Mouse (Mus musculus) forebrain, embryonic 14.5 days (tissue): Measurements from ENCODE around the gene Gm49486. TPM values are rescaled to one million over a fixed set of nuclear protein-coding genes. Genes with fewer than 3 reads are reported as not detected.
A peak's percentile ranks its signal among the peaks of the same experiment; 100 is the strongest.

Experiments used
- ATAC-seq: fragments of 200-750 bp; cut with Nextera tagmentation; 2 replicates; pipeline ENCODE4 v1.8.0; 2017; ENCODE audit warnings: mild to moderate bottlenecking, moderate library complexity
- DNase-seq: peaks from one replicate; pipeline ENCODE4 v3.0.0-alpha.2; 2015; ENCODE audit warnings: low spot score
- H3K27ac ChIP-seq: fragments of 300-500 bp; sonication (generic); 2 replicates; pipeline ENCODE4 v1.5.1; 2014; ENCODE audit warnings: low read depth, mild to moderate bottlenecking, control low read depth, low read length, moderate library complexity
- H3K27me3 ChIP-seq: fragments of 300-500 bp; sonication (generic); replicated peaks from 2 replicates; pipeline ENCODE4 v1.6.1; 2014; ENCODE audit warnings: low read length, control low read depth, mixed read lengths; ENCODE audit not compliant: control insufficient read depth, insufficient read depth
- H3K36me3 ChIP-seq: fragments of 300-500 bp; sonication (generic); 2 replicates; pipeline ENCODE4 v1.6.1; 2014; ENCODE audit warnings: low read length, control low read depth; ENCODE audit not compliant: control insufficient read depth, insufficient read depth
- H3K4me1 ChIP-seq: fragments of 300-500 bp; sonication (generic); 2 replicates; pipeline ENCODE4 v1.6.1; 2014; ENCODE audit warnings: antibody characterized with exemption, low read length, control low read depth; ENCODE audit not compliant: control insufficient read depth, insufficient read depth
- H3K4me2 ChIP-seq: fragments of 300-500 bp; sonication (generic); 2 replicates; pipeline ENCODE4 v1.6.1; 2014; ENCODE audit warnings: mild to moderate bottlenecking, control low read depth, low read length
- H3K4me3 ChIP-seq: fragments of 300-500 bp; sonication (generic); 2 replicates; pipeline ENCODE4 v1.5.1; 2014; ENCODE audit warnings: low read depth, low read length, control low read depth
- H3K9ac ChIP-seq: fragments of 300-500 bp; sonication (generic); 2 replicates; pipeline ENCODE4 v1.6.1; 2014; ENCODE audit warnings: mild to moderate bottlenecking, low read length, control low read depth, moderate library complexity
- H3K9me3 ChIP-seq: fragments of 300-500 bp; sonication (generic); replicated peaks from 2 replicates; pipeline ENCODE4 v1.6.1; 2016; ENCODE audit warnings: low read length, control low read depth, mixed read lengths; ENCODE audit not compliant: control insufficient read depth
- WGBS: fragments of 180-500 bp; shearing (Covaris S2); extraction: QIAGEN DNeasy Blood & Tissue Kit; methylation state at CpG from one replicate; pipeline ENCODE4 v1.1.7; 2014; 5-methylcytosine and 5-hydroxymethylcytosine counted together
- polyA plus RNA-seq: library from polyadenylated mRNA; unstranded; fragments of >200 nt; fragmentation: Nextera tagmentation; extraction: Ambion mirVana; gene quantifications from 2 replicates; pipeline ENCODE4 v1.2.1, GENCODE M21; 2014

Gene Gm49486
- polyA plus RNA-seq, 1 experiment from 2014 or later = 0.98 TPM

DNA sequence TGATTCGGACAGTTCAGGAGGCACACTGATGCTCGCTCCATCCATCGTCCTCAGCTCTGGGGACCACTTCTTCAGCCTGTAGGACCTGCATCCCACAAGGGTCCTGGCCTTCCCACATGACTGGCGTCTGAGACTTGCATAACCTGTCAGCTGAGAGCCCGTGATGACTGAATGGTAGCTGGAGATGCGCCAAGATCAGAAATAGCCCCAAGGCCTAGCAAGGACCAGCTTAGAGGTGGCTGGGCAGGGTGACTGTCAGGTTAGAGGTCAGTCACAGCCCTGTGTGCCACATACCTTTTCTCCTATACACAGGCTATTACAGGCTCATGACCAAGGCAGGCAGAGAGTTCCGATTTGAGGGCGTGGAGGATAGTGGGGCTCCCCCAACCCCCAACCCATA lies 33.7 kb upstream of the Gm49486 start:
- 86% methylated on average over 8 of the region's 8 CpGs for WGBS

GRCm38 (mm10) chr15:79199390-79199976 lies 29.7 kb upstream of the Gm49486 start:
- peaks cover 15% of the 10 kb centered on the region for H3K4me1 ChIP-seq
- no peak overlapping the region for H3K4me3 ChIP-seq
- no peaks in the 10 kb centered on the region for H3K9me3 ChIP-seq
- no peak overlapping the region for H3K4me2 ChIP-seq
- ATAC-seq (no peak), DNase-seq (no peak)
- H3K36me3 ChIP-seq = no peaks in the 10 kb centered on the region
- no peak overlapping the region for H3K27ac ChIP-seq
- no peaks in the 10 kb centered on the region for H3K27me3 ChIP-seq
- no peak overlapping the region for H3K9ac ChIP-seq
- 94% methylated on average over 12 of the region's 12 CpGs for WGBS

More for the DNA sequence above, 33.7 kb upstream of the Gm49486 start:
- Histone ChIP-seq H3K36me3 (no peaks in the 10 kb centered on the region), H3K27me3 (no peaks in the 10 kb centered on the region), H3K9ac (no peak overlapping the region), H3K4me1 (peaks cover 23% of the 10 kb centered on the region), H3K4me3 (no peak overlapping the region), H3K27ac (no peak overlapping the region), H3K4me2 (no peak overlapping the region), H3K9me3 (no peaks in the 10 kb centered on the region)
- DNase-seq (no peak), ATAC-seq (no peak)

DNA sequence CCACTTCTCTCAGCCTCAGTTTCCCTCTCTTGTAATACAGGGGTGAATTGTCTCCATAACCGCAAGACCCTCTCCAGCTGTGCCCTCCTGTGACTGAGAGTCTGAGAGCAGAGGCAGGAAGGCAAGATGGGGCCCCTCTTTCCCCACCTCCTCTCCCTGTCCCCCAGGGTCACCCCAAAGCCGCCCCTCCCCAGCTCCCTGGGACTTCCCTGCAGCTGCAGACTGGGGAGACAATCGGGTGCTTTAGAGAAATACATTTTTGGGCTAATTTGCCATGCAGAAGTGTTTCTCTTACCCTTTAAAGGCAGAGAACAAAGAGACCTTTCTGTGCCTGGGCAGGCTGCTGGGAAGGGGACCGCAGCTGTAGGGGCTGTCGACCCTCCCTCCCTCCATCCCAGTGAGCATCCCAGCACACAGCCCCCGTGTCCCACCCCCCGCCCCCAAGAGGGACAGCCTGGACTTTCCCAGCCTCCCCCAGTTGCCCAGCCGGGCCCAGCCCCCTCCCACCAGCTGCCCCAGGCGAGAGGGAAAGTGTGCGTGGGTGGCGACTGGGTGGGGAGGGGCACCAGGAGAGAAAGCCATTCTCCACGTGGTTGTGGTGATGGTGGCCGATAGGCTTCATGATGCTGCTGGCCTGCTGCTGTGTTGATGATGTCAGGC lies 27.6 kb upstream of the Gm49486 start:
- ATAC-seq = peak; percentile 87
- H3K9me3 ChIP-seq = no peaks in the 10 kb centered on the region
- peak overlapping the region; percentile 28 for H3K4me2 ChIP-seq
- WGBS = 10% methylated on average over 13 of the region's 13 CpGs
- peaks cover 12% of the 10 kb centered on the region for H3K4me1 ChIP-seq
- H3K36me3 ChIP-seq = no peaks in the 10 kb centered on the region
- no peak overlapping the region for H3K4me3 ChIP-seq
- peak overlapping the region; percentile 26; the same call in 1 of the 2 replicates for H3K9ac ChIP-seq
- H3K27ac ChIP-seq = peak overlapping the region; percentile 69; the same call in 1 of the 2 replicates
- H3K27me3 ChIP-seq = no peaks in the 10 kb centered on the region
- peak; percentile 60 for DNase-seq

GRCm38 (mm10) chr15:79202575-79202974 lies 26.6 kb upstream of the Gm49486 start:
- Histone ChIP-seq H3K4me2 (0 out of 2 replicates have a peak overlapping the region, but pooled peaks have one; percentile 7), H3K4me3 (no peak overlapping the region), H3K4me1 (peaks cover 12% of the 10 kb centered on the region), H3K9ac (no peak overlapping the region), H3K27ac (peak overlapping the region; percentile 70; the same call in 1 of the 2 replicates), H3K36me3 (no peaks in the 10 kb centered on the region), H3K27me3 (no peaks in the 10 kb centered on the region), H3K9me3 (no peaks in the 10 kb centered on the region)
- WGBS = 51% methylated on average over 10 of the region's 10 CpGs
- DNase-seq (peak; percentile 28), ATAC-seq (peak; percentile 33)

DNA sequence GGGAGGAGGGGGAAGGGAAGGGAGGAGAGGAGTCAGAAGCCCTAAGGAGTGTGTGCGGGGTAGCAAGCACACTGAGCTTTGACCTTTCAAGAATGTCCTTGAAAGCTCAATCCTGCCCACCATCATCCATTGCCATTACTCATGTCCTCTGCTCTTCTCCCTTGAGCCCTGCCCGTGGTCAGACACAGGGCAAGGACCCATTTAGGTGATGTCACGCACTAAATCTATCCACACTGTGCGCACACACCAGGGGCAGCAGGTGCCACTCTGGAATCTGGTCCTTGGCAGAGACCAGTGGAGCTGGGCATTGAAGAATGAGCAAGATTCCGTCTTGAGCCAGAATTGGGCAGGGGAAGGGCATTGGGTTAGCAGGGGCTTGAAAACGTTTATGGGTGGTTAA lies 21.0 kb upstream of the Gm49486 start:
- Histone ChIP-seq H3K9me3 (no peaks in the 10 kb centered on the region), H3K27me3 (no peaks in the 10 kb centered on the region), H3K9ac (no peak overlapping the region), H3K4me2 (no peak overlapping the region), H3K27ac (no peak overlapping the region), H3K4me3 (no peak overlapping the region), H3K4me1 (no peaks in the 10 kb centered on the region), H3K36me3 (no peaks in the 10 kb centered on the region)
- ATAC-seq (no peak), DNase-seq (no peak)
- 81% methylated on average over 6 of the region's 6 CpGs for WGBS

DNA sequence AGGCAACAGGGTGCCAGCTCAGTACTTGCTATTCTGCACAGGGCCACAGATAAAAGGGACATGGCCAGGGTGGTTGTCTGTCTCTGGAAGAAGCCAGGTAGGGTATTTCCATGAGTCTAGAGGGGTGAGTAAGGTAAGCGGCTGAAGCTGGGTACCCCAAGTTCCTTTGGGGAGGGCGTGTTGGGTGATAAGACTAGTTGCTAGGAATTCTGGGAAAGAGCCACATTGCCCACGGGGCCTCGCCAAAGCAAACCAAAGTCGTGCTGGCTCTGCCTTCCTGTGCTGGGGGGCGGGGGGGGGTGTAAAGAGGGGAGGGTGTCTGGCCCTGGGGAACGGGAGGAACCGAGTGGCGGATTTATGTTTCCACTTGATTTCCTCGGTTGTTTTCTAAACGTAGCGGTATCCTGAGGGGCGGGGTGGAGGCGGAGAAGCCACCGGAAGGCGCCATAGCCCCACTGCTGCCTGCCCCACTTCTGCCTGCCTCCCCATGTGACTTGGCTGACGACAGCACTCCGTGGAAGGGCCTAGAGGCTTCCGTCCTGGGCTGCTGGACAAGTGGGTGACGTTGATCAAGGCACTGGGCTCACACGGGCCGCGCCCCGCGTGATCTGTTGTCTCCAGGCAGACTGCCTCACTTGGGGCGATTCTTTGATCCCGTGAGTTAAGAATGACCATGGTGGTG lies 20.3 kb upstream of the Gm49486 start:
- Histone ChIP-seq H3K36me3 (no peaks in the 10 kb centered on the region), H3K4me3 (no peak overlapping the region), H3K27ac (no peak overlapping the region), H3K9ac (no peak overlapping the region), H3K27me3 (no peaks in the 10 kb centered on the region), H3K4me1 (no peaks in the 10 kb centered on the region), H3K4me2 (no peak overlapping the region), H3K9me3 (no peaks in the 10 kb centered on the region)
- no peak for ATAC-seq
- DNase-seq = no peak
- WGBS = 80% methylated on average over 26 of the region's 27 CpGs

- no peak for DNase-seq
- no peak for ATAC-seq
These were observed 18.8 kb upstream of the Gm49486 start for GRCm38 (mm10) chr15:79210357-79210756.

GRCm38 (mm10) chr15:79212750-79213446 lies 16.3 kb upstream of the Gm49486 start:
- H3K36me3 ChIP-seq = no peaks in the 10 kb centered on the region
- ATAC-seq = no peak
- no peaks in the 10 kb centered on the region for H3K9me3 ChIP-seq
- no peaks in the 10 kb centered on the region for H3K4me1 ChIP-seq
- H3K9ac ChIP-seq = no peak overlapping the region
- H3K27ac ChIP-seq = no peak overlapping the region
- no peak overlapping the region for H3K4me2 ChIP-seq
- 81% methylated on average over 26 of the region's 26 CpGs for WGBS
- H3K4me3 ChIP-seq = no peak overlapping the region
- DNase-seq = no peak
- no peaks in the 10 kb centered on the region for H3K27me3 ChIP-seq

More at GRCm38 (mm10) chr15:79210357-79210756, 18.8 kb upstream of the Gm49486 start:
- no peak overlapping the region for H3K4me3 ChIP-seq
- no peaks in the 10 kb centered on the region for H3K36me3 ChIP-seq
- 75% methylated on average over 2 of the region's 2 CpGs for WGBS
- no peak overlapping the region for H3K4me2 ChIP-seq
- H3K9me3 ChIP-seq = no peaks in the 10 kb centered on the region
- no peak overlapping the region for H3K27ac ChIP-seq
- no peaks in the 10 kb centered on the region for H3K27me3 ChIP-seq
- no peaks in the 10 kb centered on the region for H3K4me1 ChIP-seq
- no peak overlapping the region for H3K9ac ChIP-seq
